Mouse (Mus musculus) layer of hippocampus, adult 18-20 months (tissue): ENCODE results near the gene Gja5. TPM values are rescaled to one million over a fixed set of nuclear protein-coding genes. Genes with fewer than 3 reads are reported as not detected.

Experiments
- DNase-seq, 2 experiments: peaks; one replicate each; pipeline ENCODE4 v3.0.0; 2022; ENCODE audit warnings: low spot score in 2 of 2
- long read RNA-seq: library from polyadenylated mRNA; stranded (forward); transcript quantifications from one replicate; pipeline ENCODE4 v2.0.0, GENCODE M21; 2021
- total RNA-seq, 2 experiments: library from RNA; stranded (reverse); gene quantifications; 2 replicates each; pipeline ENCODE4 v1.2.3; 2021

Gene Gja5
- under 1 TPM; 0.53 to 0.69 TPM for total RNA-seq
- long read RNA-seq, partial matches to known transcripts, result 0 of 1 reads
- long read RNA-seq, other reads (novel, unspliced or antisense), result 1 of 1 reads

GRCm38 (mm10) chr3:96904393-96904792 is at the start of gene Gja5:
Gja5 (plus strand) TSS chr3:96904693.
- DNase-seq, result no peak

DNA sequence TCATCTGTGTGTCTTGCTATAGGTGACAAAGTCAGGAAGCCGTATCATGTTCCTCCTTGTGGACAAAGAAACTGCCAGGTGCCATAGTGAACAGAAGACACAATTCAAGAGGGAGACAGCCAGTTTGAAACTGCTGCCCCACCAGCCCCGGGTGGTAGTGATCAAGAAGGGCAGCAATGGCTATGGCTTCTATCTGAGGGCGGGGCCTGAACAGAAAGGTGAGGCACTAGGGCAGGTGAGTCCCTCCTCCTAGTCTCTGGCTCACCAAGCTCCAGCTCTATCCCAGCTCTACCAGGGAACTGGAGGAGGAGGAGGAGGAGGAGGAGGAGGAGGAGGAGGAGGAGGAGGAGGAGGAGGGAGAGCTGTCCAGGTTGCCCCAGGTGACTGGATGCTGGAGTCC is 48.7 kb upstream of the Gja5 start:
- no peak for DNase-seq

GRCm38 (mm10) chr3:96860498-96860897 is 44.0 kb upstream of the Gja5 start:
- DNase-seq, result no peak

GRCm38 (mm10) chr3:96867863-96868262 is 36.6 kb upstream of the Gja5 start:
- no peak for DNase-seq

- DNase-seq, result no peak
These were observed 35.9 kb upstream of the Gja5 start for GRCm38 (mm10) chr3:96868566-96868965.

GRCm38 (mm10) chr3:96869091-96869490 is 35.4 kb upstream of the Gja5 start:
- no peak for DNase-seq

DNA sequence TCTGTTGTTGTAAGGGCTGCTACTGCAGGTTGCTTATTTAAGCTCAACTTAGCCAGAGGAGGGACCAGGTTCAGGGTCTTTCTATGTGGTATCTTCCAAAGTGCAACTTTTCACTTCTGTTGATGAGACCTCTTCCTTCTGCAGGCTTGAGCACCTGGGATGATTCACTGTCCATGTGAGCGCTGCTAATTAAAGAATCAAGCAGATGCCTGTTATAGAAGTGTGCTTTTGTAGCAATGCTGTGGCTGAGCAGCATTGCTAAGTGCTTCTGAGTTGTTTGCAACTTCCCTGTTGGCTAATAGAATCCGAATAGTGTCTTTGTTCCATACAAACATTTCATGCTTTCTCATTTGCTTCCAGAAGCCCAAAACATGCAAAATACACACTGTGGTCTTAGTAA is 34.2 kb upstream of the Gja5 start:
- peak in 1 of 2 experiments; percentile 23 for DNase-seq

DNA sequence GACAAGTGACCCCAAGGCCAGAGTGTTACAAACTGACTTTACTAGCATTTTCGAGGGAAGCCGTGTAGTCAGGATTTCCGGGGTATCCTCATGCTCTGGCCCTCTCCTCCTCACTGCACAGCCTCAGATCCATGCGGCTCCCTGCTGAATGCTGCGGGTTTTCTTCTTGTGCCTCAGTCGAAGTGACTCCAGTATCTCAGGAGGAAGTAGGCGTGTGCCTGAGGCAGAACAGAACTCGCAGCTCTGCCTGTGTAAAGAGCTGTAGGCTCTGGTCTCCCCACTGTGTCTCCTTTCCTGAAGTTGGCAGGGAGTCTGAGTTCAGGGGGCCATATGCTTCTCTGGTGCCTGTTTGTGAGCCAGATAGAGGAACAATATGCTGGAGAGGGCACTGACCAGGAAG is 33.4 kb upstream of the Gja5 start:
- peak in 1 of 2 experiments; percentile 20 for DNase-seq

- no peak for DNase-seq
These were observed 32.0 kb upstream of the Gja5 start for GRCm38 (mm10) chr3:96872501-96872900.

DNA sequence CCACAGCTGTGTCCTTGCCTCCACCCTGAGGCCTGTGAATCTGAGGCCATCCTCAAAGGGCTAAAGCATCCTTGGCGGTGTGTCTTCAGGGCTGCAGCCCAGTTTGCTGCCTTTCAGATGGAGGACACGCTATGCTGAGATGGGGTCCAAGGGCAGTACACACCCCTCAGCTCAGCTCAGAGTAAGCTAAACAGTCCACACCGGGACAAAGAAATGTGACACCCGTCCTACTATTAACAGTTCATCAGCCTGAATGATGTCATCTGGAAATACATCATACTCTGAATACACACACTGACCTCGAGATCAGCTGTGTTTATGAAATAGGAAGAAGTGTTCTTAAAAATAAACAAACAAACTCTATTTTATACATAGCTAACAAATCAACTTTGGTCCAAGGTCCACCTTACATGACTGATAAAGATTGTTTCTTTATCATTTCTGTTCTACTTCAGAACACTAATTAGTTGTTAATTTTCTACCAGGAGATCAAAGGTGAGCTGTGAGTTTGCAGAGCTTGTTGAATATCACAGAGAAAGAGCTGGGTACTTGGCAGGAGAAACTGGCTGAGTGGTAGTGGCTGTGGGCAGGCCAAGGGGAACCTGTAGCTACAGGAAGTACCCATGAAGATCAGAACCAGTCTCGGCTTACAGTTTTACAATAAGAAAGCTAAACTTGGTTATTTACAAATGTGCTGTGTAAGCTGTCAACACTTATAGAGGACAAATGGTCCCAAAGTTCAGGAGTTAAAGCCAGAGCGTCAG is 29.5 kb upstream of the Gja5 start:
- no peak for DNase-seq

DNA sequence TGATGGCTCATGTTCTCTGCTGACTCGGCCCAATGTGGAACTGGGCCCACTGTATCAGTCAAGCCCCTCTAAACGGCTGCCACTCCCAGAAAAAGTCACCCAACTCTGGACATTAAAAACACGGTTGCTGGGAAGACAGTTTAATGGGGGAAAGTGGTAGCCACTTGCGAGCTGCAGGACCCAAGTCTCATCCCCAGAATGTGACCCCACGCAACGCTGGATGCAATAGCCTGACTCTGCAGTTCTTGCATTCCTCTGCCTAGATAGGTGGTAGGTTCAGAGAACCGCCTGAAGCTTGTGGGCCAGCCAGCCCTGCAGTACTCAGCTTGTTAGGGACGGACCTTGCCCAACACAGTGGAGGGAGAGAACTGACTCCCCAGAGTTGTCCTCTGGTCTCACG is 25.0 kb upstream of the Gja5 start:
- DNase-seq, result no peak

- DNase-seq, result no peak
These were observed 24.1 kb upstream of the Gja5 start for GRCm38 (mm10) chr3:96880385-96880784.

DNA sequence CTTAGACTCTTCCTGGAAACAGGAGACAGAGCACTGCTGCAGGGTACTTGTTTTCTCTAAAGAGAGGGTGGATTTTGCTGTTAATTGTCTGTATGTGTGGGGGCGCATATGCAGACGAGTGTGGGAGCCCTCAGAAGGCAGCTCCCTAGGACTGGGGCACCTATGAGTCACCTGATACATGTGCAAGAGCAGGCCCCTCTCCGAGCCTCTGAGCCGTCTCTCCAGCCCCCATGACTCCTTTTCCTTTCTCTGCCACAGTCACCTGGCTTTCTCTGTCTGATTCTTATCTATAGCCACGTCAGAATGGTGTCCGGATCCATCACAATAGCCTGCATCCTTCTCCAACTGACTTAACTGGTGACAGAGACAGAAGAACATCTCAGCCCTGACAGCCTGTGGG is 22.9 kb upstream of the Gja5 start:
- DNase-seq, result peak in 1 of 2 experiments; percentile 52

- DNase-seq, result no peak
These were observed 22.2 kb upstream of the Gja5 start for GRCm38 (mm10) chr3:96882061-96882849.

DNA sequence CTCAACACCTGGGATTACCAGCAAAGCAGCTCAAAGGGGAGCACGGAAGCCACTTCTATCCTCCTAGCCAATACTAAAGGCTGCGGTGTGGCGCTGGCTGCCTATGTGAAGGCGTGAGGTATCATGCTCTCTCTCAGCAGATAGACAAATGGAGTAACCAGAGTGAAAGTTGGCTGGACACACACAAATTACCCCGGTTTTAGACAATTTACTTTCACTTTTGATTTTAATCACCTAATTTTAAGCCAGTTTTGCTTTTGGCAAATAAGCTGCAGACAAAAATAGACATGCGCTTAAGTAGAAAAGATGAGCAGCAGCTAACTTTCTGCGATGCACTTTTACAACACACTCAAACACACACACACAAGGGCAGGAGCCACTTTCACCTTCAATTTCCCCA is 20.8 kb upstream of the Gja5 start:
- DNase-seq, result no peak

DNA sequence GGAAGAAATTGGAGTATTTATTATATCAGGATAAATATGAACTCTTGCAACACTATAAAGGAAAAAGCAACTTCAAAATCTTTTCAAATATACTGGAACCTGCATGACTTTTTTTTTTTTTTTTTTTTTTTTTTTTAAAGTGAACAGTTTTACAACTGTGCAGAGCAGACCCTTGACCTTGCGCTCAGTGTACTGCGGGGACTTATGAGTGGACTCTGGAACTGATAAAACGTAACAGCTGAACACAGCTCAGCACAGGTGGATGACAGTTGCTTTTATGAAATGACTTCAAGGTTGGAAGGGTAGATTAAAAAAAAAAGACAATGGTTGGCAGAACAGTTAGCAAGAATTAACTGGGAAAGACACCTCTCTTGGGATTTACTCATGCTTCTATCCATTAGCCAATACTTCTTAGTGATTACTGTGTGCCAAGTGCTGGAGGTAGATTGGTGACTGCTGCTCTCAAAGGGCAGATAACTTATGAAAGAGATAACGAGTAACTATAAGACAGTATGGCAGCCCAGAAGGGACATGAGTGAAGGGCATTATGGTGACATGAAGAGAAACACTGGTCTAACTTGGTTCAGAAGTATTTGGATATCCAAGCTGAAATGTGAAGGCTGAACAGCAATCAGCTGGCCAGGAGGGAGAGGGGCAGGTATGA is 2.0 kb upstream of the Gja5 start:
- no peak for DNase-seq

DNA sequence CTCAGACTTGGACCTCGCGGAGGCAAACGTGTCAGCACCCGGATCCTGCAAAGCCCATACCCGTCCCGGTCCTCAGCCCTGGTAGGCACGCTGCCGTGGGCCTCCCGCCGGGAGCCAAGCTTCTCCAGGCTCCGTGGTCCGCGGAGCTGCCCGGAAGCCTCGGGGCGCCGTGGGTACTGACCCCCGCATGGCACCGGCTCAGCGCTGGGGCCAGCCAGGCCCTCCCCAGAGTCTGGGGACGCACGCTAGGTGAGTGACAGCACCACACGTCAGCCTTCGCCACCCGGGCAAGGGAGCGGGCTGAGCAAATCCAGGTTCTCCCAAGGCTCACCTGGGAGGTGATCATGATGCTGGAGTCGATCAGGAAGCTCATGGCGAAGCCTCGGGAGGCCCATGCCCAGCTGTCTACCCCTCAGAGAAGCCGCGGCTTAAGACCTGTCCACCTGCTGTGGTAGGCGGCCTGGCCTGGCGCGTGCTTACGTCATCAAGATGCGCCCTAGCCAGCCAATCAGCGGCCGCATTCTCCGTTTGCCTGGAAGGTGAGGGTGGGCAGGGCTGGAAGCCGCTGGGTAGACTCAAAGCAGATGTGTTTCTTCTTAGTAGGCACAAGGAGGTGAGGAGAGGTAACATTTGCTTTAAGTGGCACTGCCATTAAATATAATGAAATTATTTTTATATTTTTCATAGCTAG is 503 bp downstream of the Gja5 start, which contains the start of gene Gpr89:
TSS of gene Gpr89 (minus strand) at position 496 of the 691 bp plus-strand sequence.
- DNase-seq, result peak; percentile 94 to 97

DNA sequence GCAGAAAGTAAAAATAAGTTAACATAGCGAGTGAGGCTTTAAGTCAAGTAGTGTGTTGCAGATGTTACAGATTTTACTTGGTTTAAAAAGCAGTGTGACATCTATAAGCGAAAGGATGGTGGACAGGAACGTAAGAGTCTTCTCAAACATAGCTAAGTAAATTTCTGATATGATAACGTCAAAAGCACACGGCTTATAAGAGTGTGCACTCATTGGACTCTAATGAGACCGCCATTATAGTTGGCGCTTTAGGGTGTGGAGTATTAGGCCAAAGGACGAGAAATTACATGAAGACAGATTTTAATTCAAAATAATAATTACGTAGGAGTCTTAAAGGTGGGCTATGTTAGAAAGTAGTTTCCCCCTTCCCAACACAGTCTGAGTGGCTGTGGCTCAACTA is 1.1 kb downstream of the Gja5 start:
- DNase-seq, result no peak

- DNase-seq, result no peak
These were observed 16.5 kb downstream of the Gja5 start for GRCm38 (mm10) chr3:96920991-96921390.

DNA sequence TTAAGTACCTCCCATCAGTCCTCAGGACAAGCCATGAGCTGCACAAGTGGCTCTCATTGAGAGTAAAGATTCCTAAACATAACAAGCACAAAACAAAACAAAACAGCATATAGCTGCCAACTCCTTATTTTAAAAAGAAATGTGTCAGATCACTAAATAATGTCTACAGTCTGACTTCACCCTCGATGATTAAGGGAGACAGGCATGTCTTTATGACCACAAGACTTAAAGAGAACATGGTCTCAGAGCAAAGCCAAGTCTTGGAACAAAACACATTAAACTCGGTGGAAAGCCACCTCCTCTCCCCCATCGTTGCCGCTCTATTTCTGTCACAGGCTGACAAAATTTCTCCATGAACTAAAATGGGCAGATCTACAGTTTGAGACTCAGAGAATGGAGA is 20.1 kb downstream of the Gja5 start:
- no peak for DNase-seq

- DNase-seq, result no peak
These were observed 21.4 kb downstream of the Gja5 start, which contains the start of gene Gja8 for GRCm38 (mm10) chr3:96925920-96926319. Gja8 (minus strand) TSS chr3:96926020.
